Mouse (Mus musculus): ENCODE results near the gene Lrrn4. TPM values are rescaled to one million over a fixed set of nuclear protein-coding genes. Genes with fewer than 3 reads are reported as not detected.

Lrrn4 gene
- 9.5 and 11.5 TPM in 2 replicates for polyA plus RNA-seq (2015; fragmentation: Nextera tagmentation; extraction: Ambion mirVana)

GRCm38 (mm10) chr2:132880844-132881645, at the start of gene Lrrn4:
Lrrn4 (minus strand) TSS chr2:132880891.
- WGBS = 18% methylated on average over 12 of the region's 12 CpGs
- Histone ChIP-seq H3K9ac (ENCODE audit: low read length) (peak within 1 kb of the TSS; percentile 65; the same call in 1 of the 2 replicates), H3K4me2 (ENCODE audit: low read depth, low read length) (peak within 1 kb of the TSS; percentile 92), H3K36me3 (ENCODE audit: control insufficient read depth, insufficient read depth, low read length) (no peaks in the 10 kb centered on the region), H3K9me3 (replicated peaks; ENCODE audit: control insufficient read depth, low read length) (no peaks in the 10 kb centered on the region), H3K27ac (ENCODE audit: low read length) (no peak within 1 kb of the TSS), H3K27me3 (ENCODE audit: control insufficient read depth, insufficient read depth, low read length) (peaks cover 29% of the 10 kb centered on the region), H3K4me1 (ENCODE audit: control insufficient read depth, insufficient read depth, low read length) (peaks cover 12% of the 10 kb centered on the region; the same call in 1 of the 2 replicates), H3K4me3 (replicated peaks; ENCODE audit: low read length) (peak within 1 kb of the TSS; percentile 52)
- ATAC-seq (ENCODE audit: insufficient read depth, low FRiP score) = no peak

GRCm38 (mm10) chr2:132928999-132929398, 48.3 kb upstream of the Lrrn4 start:
- Histone ChIP-seq H3K9ac (ENCODE audit: low read length) (no peak overlapping the region), H3K27me3 (ENCODE audit: control insufficient read depth, insufficient read depth, low read length) (no peaks in the 10 kb centered on the region), H3K4me2 (ENCODE audit: low read depth, low read length) (no peak overlapping the region), H3K4me1 (ENCODE audit: control insufficient read depth, insufficient read depth, low read length) (no peaks in the 10 kb centered on the region), H3K27ac (ENCODE audit: low read length) (no peak overlapping the region), H3K9me3 (replicated peaks; ENCODE audit: control insufficient read depth, low read length) (no peaks in the 10 kb centered on the region), H3K4me3 (replicated peaks; ENCODE audit: low read length) (no peak overlapping the region), H3K36me3 (ENCODE audit: control insufficient read depth, insufficient read depth, low read length) (peaks cover 3% of the 10 kb centered on the region; the same call in 1 of the 2 replicates)
- WGBS = 71% methylated on average over 2 of the region's 2 CpGs
- no peak for ATAC-seq (ENCODE audit: insufficient read depth, low FRiP score)

- no peak for ATAC-seq (ENCODE audit: insufficient read depth, low FRiP score)
- Histone ChIP-seq H3K27ac (ENCODE audit: low read length) (no peak overlapping the region), H3K27me3 (ENCODE audit: control insufficient read depth, insufficient read depth, low read length) (no peaks in the 10 kb centered on the region), H3K9me3 (replicated peaks; ENCODE audit: control insufficient read depth, low read length) (no peaks in the 10 kb centered on the region), H3K4me3 (replicated peaks; ENCODE audit: low read length) (no peak overlapping the region), H3K36me3 (ENCODE audit: control insufficient read depth, insufficient read depth, low read length) (peaks cover 3% of the 10 kb centered on the region; the same call in 1 of the 2 replicates), H3K4me2 (ENCODE audit: low read depth, low read length) (no peak overlapping the region), H3K4me1 (ENCODE audit: control insufficient read depth, insufficient read depth, low read length) (no peaks in the 10 kb centered on the region), H3K9ac (ENCODE audit: low read length) (no peak overlapping the region)
- WGBS = 46% methylated on average over 2 of the region's 2 CpGs
Measured at GRCm38 (mm10) chr2:132927871-132928270, 47.2 kb upstream of the Lrrn4 start.

- no peak overlapping the region for H3K27ac ChIP-seq (ENCODE audit: low read length)
- no peak overlapping the region for H3K9ac ChIP-seq (ENCODE audit: low read length)
- H3K27me3 ChIP-seq (ENCODE audit: control insufficient read depth, insufficient read depth, low read length) = no peaks in the 10 kb centered on the region
- WGBS = 68% methylated on average over 2 of the region's 2 CpGs
- no peak overlapping the region for H3K4me2 ChIP-seq (ENCODE audit: low read depth, low read length)
- H3K9me3 ChIP-seq (replicated peaks; ENCODE audit: control insufficient read depth, low read length) = no peaks in the 10 kb centered on the region
- H3K4me1 ChIP-seq (ENCODE audit: control insufficient read depth, insufficient read depth, low read length) = no peaks in the 10 kb centered on the region
- H3K36me3 ChIP-seq (ENCODE audit: control insufficient read depth, insufficient read depth, low read length) = peaks cover 3% of the 10 kb centered on the region; the same call in 1 of the 2 replicates
- H3K4me3 ChIP-seq (replicated peaks; ENCODE audit: low read length) = no peak overlapping the region
- no peak for ATAC-seq (ENCODE audit: insufficient read depth, low FRiP score)
Measured at GRCm38 (mm10) chr2:132927298-132927697, 46.6 kb upstream of the Lrrn4 start.

- ATAC-seq (ENCODE audit: insufficient read depth, low FRiP score) = peak; percentile 91
- no peaks in the 10 kb centered on the region for H3K9me3 ChIP-seq (replicated peaks; ENCODE audit: control insufficient read depth, low read length)
- no peak overlapping the region for H3K9ac ChIP-seq (ENCODE audit: low read length)
- H3K4me2 ChIP-seq (ENCODE audit: low read depth, low read length) = no peak overlapping the region
- peak overlapping the region; percentile 94 for H3K27ac ChIP-seq (ENCODE audit: low read length)
- H3K27me3 ChIP-seq (ENCODE audit: control insufficient read depth, insufficient read depth, low read length) = no peaks in the 10 kb centered on the region
- no peaks in the 10 kb centered on the region for H3K36me3 ChIP-seq (ENCODE audit: control insufficient read depth, insufficient read depth, low read length)
- 30% methylated on average over 8 of the region's 8 CpGs for WGBS
- no peaks in the 10 kb centered on the region for H3K4me1 ChIP-seq (ENCODE audit: control insufficient read depth, insufficient read depth, low read length)
- no peak overlapping the region for H3K4me3 ChIP-seq (replicated peaks; ENCODE audit: low read length)
Measured at GRCm38 (mm10) chr2:132923290-132924085, 42.8 kb upstream of the Lrrn4 start.

GRCm38 (mm10) chr2:132922076-132922873, 41.6 kb upstream of the Lrrn4 start:
- WGBS = 59% methylated on average over 9 of the region's 9 CpGs
- Histone ChIP-seq H3K9ac (ENCODE audit: low read length) (no peak overlapping the region), H3K4me1 (ENCODE audit: control insufficient read depth, insufficient read depth, low read length) (no peaks in the 10 kb centered on the region), H3K9me3 (replicated peaks; ENCODE audit: control insufficient read depth, low read length) (no peaks in the 10 kb centered on the region), H3K36me3 (ENCODE audit: control insufficient read depth, insufficient read depth, low read length) (no peaks in the 10 kb centered on the region), H3K27me3 (ENCODE audit: control insufficient read depth, insufficient read depth, low read length) (no peaks in the 10 kb centered on the region), H3K4me2 (ENCODE audit: low read depth, low read length) (peak overlapping the region; percentile 16; the same call in 1 of the 2 replicates), H3K27ac (ENCODE audit: low read length) (peak overlapping the region; percentile 94), H3K4me3 (replicated peaks; ENCODE audit: low read length) (no peak overlapping the region)
- peak; percentile 89 for ATAC-seq (ENCODE audit: insufficient read depth, low FRiP score)

- Histone ChIP-seq H3K4me3 (replicated peaks; ENCODE audit: low read length) (no peak overlapping the region), H3K9me3 (replicated peaks; ENCODE audit: control insufficient read depth, low read length) (no peaks in the 10 kb centered on the region), H3K4me2 (ENCODE audit: low read depth, low read length) (no peak overlapping the region), H3K27me3 (ENCODE audit: control insufficient read depth, insufficient read depth, low read length) (no peaks in the 10 kb centered on the region), H3K9ac (ENCODE audit: low read length) (no peak overlapping the region), H3K4me1 (ENCODE audit: control insufficient read depth, insufficient read depth, low read length) (no peaks in the 10 kb centered on the region), H3K36me3 (ENCODE audit: control insufficient read depth, insufficient read depth, low read length) (peaks cover 4% of the 10 kb centered on the region; the same call in 1 of the 2 replicates), H3K27ac (ENCODE audit: low read length) (no peak overlapping the region)
- no peak for ATAC-seq (ENCODE audit: insufficient read depth, low FRiP score)
- WGBS = 67% methylated on average over 1 of the region's 1 CpGs
Measured at GRCm38 (mm10) chr2:132914785-132915184, 34.1 kb upstream of the Lrrn4 start.

- Histone ChIP-seq H3K27ac (ENCODE audit: low read length) (no peak overlapping the region), H3K36me3 (ENCODE audit: control insufficient read depth, insufficient read depth, low read length) (peaks cover 4% of the 10 kb centered on the region; the same call in 1 of the 2 replicates), H3K4me3 (replicated peaks; ENCODE audit: low read length) (no peak overlapping the region), H3K9ac (ENCODE audit: low read length) (no peak overlapping the region), H3K4me1 (ENCODE audit: control insufficient read depth, insufficient read depth, low read length) (no peaks in the 10 kb centered on the region), H3K4me2 (ENCODE audit: low read depth, low read length) (no peak overlapping the region), H3K27me3 (ENCODE audit: control insufficient read depth, insufficient read depth, low read length) (no peaks in the 10 kb centered on the region), H3K9me3 (replicated peaks; ENCODE audit: control insufficient read depth, low read length) (no peaks in the 10 kb centered on the region)
- 27% methylated on average over 8 of the region's 8 CpGs for WGBS
- ATAC-seq (ENCODE audit: insufficient read depth, low FRiP score) = no peak
Measured at GRCm38 (mm10) chr2:132906763-132907162, 26.1 kb upstream of the Lrrn4 start.

Data from stomach, embryonic 16.5 days (tissue).